Mouse (Mus musculus) testis, adult 2 months (tissue): ENCODE measurements around the gene Clic3. TPM values are rescaled to one million over a fixed set of nuclear protein-coding genes. Genes with fewer than 3 reads are reported as not detected.
A peak's percentile ranks its signal among the peaks of the same experiment; 100 is the strongest.

ENCODE experiments used
- H3K27ac ChIP-seq: fragments of 200-500 bp; 2 replicates; pipeline ENCODE4 v1.5.1; 2012; ENCODE audit warnings: low read depth, low read length; ENCODE audit not compliant: control insufficient read depth, insufficient read depth
- H3K27me3 ChIP-seq: fragments of 200-500 bp; 2 replicates; pipeline ENCODE4 v1.6.1; 2012; ENCODE audit warnings: mild to moderate bottlenecking, low read length, moderate library complexity; ENCODE audit not compliant: control insufficient read depth, insufficient read depth
- H3K36me3 ChIP-seq: fragments of 200-500 bp; 2 replicates; pipeline ENCODE4 v1.6.1; 2012; ENCODE audit warnings: mild to moderate bottlenecking, low read length; ENCODE audit not compliant: control insufficient read depth, insufficient read depth
- H3K4me1 ChIP-seq: fragments of 200-500 bp; 2 replicates; pipeline ENCODE4 v1.6.1; 2012; ENCODE audit warnings: low read length; ENCODE audit not compliant: control insufficient read depth, insufficient read depth
- H3K4me3 ChIP-seq: fragments of 200-500 bp; 2 replicates; pipeline ENCODE4 v1.5.1; 2012; ENCODE audit warnings: low read depth, mild to moderate bottlenecking, low read length, moderate library complexity, mixed read lengths; ENCODE audit not compliant: control insufficient read depth
- CTCF ChIP-seq: fragments of 200-500 bp; IDR thresholded peaks from 2 replicates; pipeline ENCODE4 v1.5.1; 2012; ENCODE audit warnings: low read depth, mild to moderate bottlenecking, inconsistent platforms, low read length, moderate library complexity; ENCODE audit not compliant: control insufficient read depth, insufficient read depth, insufficient replicate concordance
- POLR2A ChIP-seq: fragments of 200-500 bp; IDR thresholded peaks from 2 replicates; pipeline ENCODE4 v1.6.1; 2012; ENCODE audit warnings: low read depth, mild to moderate bottlenecking, inconsistent platforms, low read length, moderate library complexity; ENCODE audit not compliant: control insufficient read depth
- polyA plus RNA-seq: library from polyadenylated mRNA; depleted of rRNA; stranded (reverse); fragments of >200 nt; gene quantifications from 2 replicates; pipeline ENCODE4 v1.2.3, GENCODE M21; 2012

The Clic3 gene
- polyA plus RNA-seq, 1 experiment: 0.78 TPM

GRCm38 (mm10) chr2:25469969-25470368, 13.3 kb downstream of the Clic3 start, which contains the start of gene Ptgds:
Gene Ptgds, minus strand, starts transcription at chr2:25470046.
- H3K4me1 ChIP-seq: peaks cover 9% of the 10 kb centered on the region
- peak within 1 kb of the TSS; percentile 79 for H3K27ac ChIP-seq
- TF ChIP-seq POLR2A (no peak), CTCF (no peak)
- no peak within 1 kb of the TSS for H3K4me3 ChIP-seq
- no peaks in the 10 kb centered on the region for H3K27me3 ChIP-seq
- no peaks in the 10 kb centered on the region for H3K36me3 ChIP-seq

GRCm38 (mm10) chr2:25472550-25472949, 15.9 kb downstream of the Clic3 start:
- Histone ChIP-seq H3K4me3 (no peak overlapping the region), H3K4me1 (peaks cover 9% of the 10 kb centered on the region), H3K36me3 (no peaks in the 10 kb centered on the region), H3K27me3 (no peaks in the 10 kb centered on the region), H3K27ac (peak overlapping the region; percentile 16; the same call in 1 of the 2 replicates)
- TF ChIP-seq CTCF (no peak), POLR2A (no peak)

GRCm38 (mm10) chr2:25477541-25477940, 20.9 kb downstream of the Clic3 start:
- Histone ChIP-seq H3K27me3 (no peaks in the 10 kb centered on the region), H3K36me3 (no peaks in the 10 kb centered on the region), H3K4me1 (peaks cover 3% of the 10 kb centered on the region), H3K27ac (peak overlapping the region; percentile 75), H3K4me3 (no peak overlapping the region)
- TF ChIP-seq CTCF: no peak
- no peak for TF ChIP-seq POLR2A

DNA sequence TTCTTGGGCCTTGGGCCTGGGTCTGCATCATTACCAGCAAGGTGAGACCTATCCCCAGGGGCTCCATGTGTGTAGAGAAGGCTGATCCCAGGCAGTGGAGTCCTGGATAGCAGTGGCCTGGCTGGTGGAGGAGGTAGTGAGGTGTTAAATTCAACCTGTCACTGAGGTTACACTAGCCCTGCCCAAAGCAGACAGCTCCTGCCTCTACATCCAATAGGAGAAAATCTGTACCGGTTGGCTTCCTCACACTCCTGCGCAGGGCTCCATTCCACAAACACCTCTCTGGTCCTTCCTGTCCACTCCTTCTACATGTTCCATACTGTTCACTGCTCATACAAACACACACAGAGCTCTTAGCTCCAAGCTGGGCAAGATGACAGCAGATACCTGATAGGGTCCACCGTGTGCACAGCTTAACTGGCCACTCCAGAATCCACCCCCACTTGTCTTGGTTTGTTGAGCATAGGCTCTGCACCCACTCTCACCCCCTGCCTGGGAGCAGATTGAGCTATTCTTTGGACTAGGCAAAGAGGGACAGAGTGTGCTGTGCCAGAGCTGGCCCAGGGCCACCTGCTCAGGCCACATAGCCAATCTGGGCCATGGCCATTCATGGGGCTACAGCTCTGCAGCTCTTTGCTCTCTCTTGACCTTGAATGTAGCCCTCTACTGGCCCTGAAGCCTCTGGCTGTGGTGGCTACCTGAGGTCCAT, 21.5 kb downstream of the Clic3 start:
- no peak overlapping the region for H3K4me3 ChIP-seq
- TF ChIP-seq CTCF (no peak), POLR2A (no peak)

GRCm38 (mm10) chr2:25479551-25480311, 23.1 kb downstream of the Clic3 start:
- Histone ChIP-seq H3K4me3 (no peak overlapping the region), H3K36me3 (no peaks in the 10 kb centered on the region), H3K4me1 (0 out of 2 replicates have a peak, but pooled peaks cover 3% of the 10 kb centered on the region), H3K27ac (peak overlapping the region; percentile 15; the same call in 1 of the 2 replicates), H3K27me3 (no peaks in the 10 kb centered on the region)
- TF ChIP-seq POLR2A (0 out of 2 replicates have a peak, but pooled peaks have one; percentile 22), CTCF (no peak)

More for the DNA sequence above, 21.5 kb downstream of the Clic3 start:
- H3K27me3 ChIP-seq: no peaks in the 10 kb centered on the region
- no peaks in the 10 kb centered on the region for H3K36me3 ChIP-seq
- H3K4me1 ChIP-seq: peaks cover 3% of the 10 kb centered on the region
- peak overlapping the region; percentile 75 for H3K27ac ChIP-seq

GRCm38 (mm10) chr2:25480541-25480940, 23.9 kb downstream of the Clic3 start:
- Histone ChIP-seq H3K36me3 (no peaks in the 10 kb centered on the region), H3K4me1 (0 out of 2 replicates have a peak, but pooled peaks cover 3% of the 10 kb centered on the region), H3K4me3 (no peak overlapping the region), H3K27ac (no peak overlapping the region; the same call in 1 of the 2 replicates), H3K27me3 (no peaks in the 10 kb centered on the region)
- TF ChIP-seq CTCF: no peak
- no peak for TF ChIP-seq POLR2A

GRCm38 (mm10) chr2:25482969-25483368, 26.3 kb downstream of the Clic3 start:
- H3K27ac ChIP-seq: no peak overlapping the region
- H3K4me1 ChIP-seq: no peaks in the 10 kb centered on the region
- H3K4me3 ChIP-seq: no peak overlapping the region
- H3K27me3 ChIP-seq: no peaks in the 10 kb centered on the region
- H3K36me3 ChIP-seq: no peaks in the 10 kb centered on the region
- no peak for TF ChIP-seq POLR2A
- TF ChIP-seq CTCF: 0 out of 2 replicates have a peak, but pooled peaks have one; percentile 34
